Mouse (Mus musculus) colon, adult 2 months (tissue): Measurements from ENCODE around the gene Hmgb4. TPM values are rescaled to one million over a fixed set of nuclear protein-coding genes. Genes with fewer than 3 reads are reported as not detected.

Experiments used
- polyA plus RNA-seq: library from polyadenylated mRNA; depleted of rRNA; stranded (reverse); fragments of >200 nt; gene quantifications from 2 replicates; pipeline ENCODE4 v1.2.3, GENCODE M21; 2012; rRNA removed

The Hmgb4 gene
- not detected in 2 replicates for polyA plus RNA-seq

GRCm38 (mm10) chr4:128260907-128261560 lies at the start of gene Hmgb4:
TSS of gene Hmgb4 (minus strand) at chr4:128260957.

